Mouse (Mus musculus) Patski (cell line): Measurements from ENCODE around the gene Frat1. TPM values are rescaled to one million over a fixed set of nuclear protein-coding genes. Genes with fewer than 3 reads are reported as not detected.
"Not testable (repeated sequence)": the region's sequence is repeated elsewhere in the genome, so short reads cannot be mapped to it uniquely, and the experiment has no call there.

Experiments
- ATAC-seq: fragments of 100-300 bp; one replicate; pipeline ENCODE4 v1.8.0; 2021
- CTCF ChIA-PET: fragments of 350-600 bp; sonication (Branson Sonifier 250); formaldehyde crosslinking; loops from one replicate; lab custom pipeline; 2022; ENCODE audit warnings: inconsistent platforms; lab: Charles Lee
- POLR2A ChIA-PET: fragments of 350-600 bp; sonication (Branson Sonifier 250); formaldehyde crosslinking; loops from one replicate; lab custom pipeline; 2022; ENCODE audit warnings: antibody characterized with exemption, inconsistent platforms; lab: Charles Lee
- DNase-seq: peaks from one replicate; pipeline ENCODE4 v3.0.0-alpha.2; 2011; ENCODE audit warnings: low read depth, low spot score
- H3K27me3 ChIP-seq: fragments of 371-371 bp; one replicate; pipeline ENCODE4 v1.5.1; 2021
- CTCF ChIP-seq: fragments of 100-300 bp; IDR thresholded peaks from one replicate; pipeline ENCODE4 v1.5.1; 2021
- in situ Hi-C: fragments of 300-500 bp; cut with MboI; formaldehyde crosslinking; loops from 3 replicates; pipeline ENCODE4 v1.11.1; 2018; ENCODE audit warnings: low pct_unique_long_range_greater_than_20kb, mixed read lengths
- polyA plus RNA-seq: library from polyadenylated mRNA; unstranded; gene quantifications from one replicate; pipeline ENCODE4 v1.2.3, GENCODE M21; 2021

Gene Frat1
- polyA plus RNA-seq, 1 experiment from 2014 or later, result 3.9 TPM

- POLR2A ChIA-PET, result no interaction called here
- TF ChIP-seq CTCF, result no peak
- ATAC-seq, result no peak
These were observed 11.5 kb downstream of the Frat1 start for GRCm38 (mm10) chr19:41841105-41841750.

GRCm38 (mm10) chr19:41842196-41842595 lies 12.4 kb downstream of the Frat1 start:
- POLR2A ChIA-PET, result no interaction called here
- in situ Hi-C loops, result no loop called here
- ATAC-seq (no peak), DNase-seq (no peak)
- H3K27me3 ChIP-seq, result peaks cover 3% of the 10 kb centered on the region
- CTCF ChIA-PET, result no interaction called here
- no peak for TF ChIP-seq CTCF

More at GRCm38 (mm10) chr19:41841105-41841750, 11.5 kb downstream of the Frat1 start:
- in situ Hi-C loops, result no loop called here
- peaks cover 3% of the 10 kb centered on the region for H3K27me3 ChIP-seq
- DNase-seq, result no peak
- CTCF ChIA-PET, result interaction anchor here (1.0 kb wide), 1 partner anchor 34 kb away, joined by 3 read pairs; no protein-coding TSS in a partner anchor

GRCm38 (mm10) chr19:41842706-41843105 lies 12.9 kb downstream of the Frat1 start:
- H3K27me3 ChIP-seq, result peaks cover 3% of the 10 kb centered on the region
- in situ Hi-C loops, result no loop called here
- CTCF ChIA-PET, result no interaction called here
- POLR2A ChIA-PET, result no interaction called here
- ATAC-seq (no peak), DNase-seq (no peak)
- TF ChIP-seq CTCF, result no peak

- ChIA-PET CTCF (no interaction called here), POLR2A (interaction anchor here (0.7 kb wide), 1 partner anchor 362 kb away, joined by 4 read pairs; no protein-coding TSS in a partner anchor)
- ATAC-seq, result no peak
- no peak for TF ChIP-seq CTCF
- in situ Hi-C loops, result no loop called here
- no peaks in the 10 kb centered on the region for H3K27me3 ChIP-seq
- DNase-seq, result no peak
These were observed 14.6 kb downstream of the Frat1 start for GRCm38 (mm10) chr19:41844345-41844744.

GRCm38 (mm10) chr19:41846366-41847090 lies 16.8 kb downstream of the Frat1 start:
- TF ChIP-seq CTCF, result no peak
- CTCF ChIA-PET, result interaction anchor here (1.0 to 1.8 kb wide), 2 partner anchors 16 to 180 kb away, joined by 3 to 5 read pairs; no protein-coding TSS in a partner anchor
- no peak for ATAC-seq
- POLR2A ChIA-PET, result interaction anchor here (0.6 to 2.4 kb wide), 2 partner anchors 16 to 83 kb away, joined by 6 to 9 read pairs; no protein-coding TSS in a partner anchor
- no peaks in the 10 kb centered on the region for H3K27me3 ChIP-seq
- no peak for DNase-seq
- in situ Hi-C loops, result no loop called here

GRCm38 (mm10) chr19:41847091-41847581 lies 17.4 kb downstream of the Frat1 start:
- TF ChIP-seq CTCF, result no peak
- ATAC-seq (peak; percentile 20), DNase-seq (no peak)
- ChIA-PET CTCF (interaction anchor here (1.0 kb wide), 1 partner anchor 179 kb away, joined by 3 read pairs; no protein-coding TSS in a partner anchor), POLR2A (interaction anchor here (2.4 kb wide), 1 partner anchor 17 kb away, joined by 9 read pairs; no protein-coding TSS in a partner anchor)
- in situ Hi-C loops, result no loop called here
- H3K27me3 ChIP-seq, result no peaks in the 10 kb centered on the region

- peak; percentile 2 for ATAC-seq
- DNase-seq, H3K27me3 ChIP-seq, in situ Hi-C loops: not testable (repeated sequence)
- ChIA-PET POLR2A (interaction anchor here (2.4 kb wide), 1 partner anchor 17 kb away, joined by 9 read pairs; no protein-coding TSS in a partner anchor), CTCF (interaction anchor here (1.0 kb wide), 1 partner anchor 179 kb away, joined by 3 read pairs; no protein-coding TSS in a partner anchor)
These were observed 17.8 kb downstream of the Frat1 start for GRCm38 (mm10) chr19:41847614-41847991.

GRCm38 (mm10) chr19:41847992-41848851 lies 18.5 kb downstream of the Frat1 start, which contains the start of gene Frat2:
TSS of gene Frat2 (minus strand) at chr19:41848132.
- no peak for TF ChIP-seq CTCF
- ChIA-PET POLR2A (interaction anchor here (2.4 kb wide), 1 partner anchor 18 kb away, joined by 9 read pairs; no protein-coding TSS in a partner anchor), CTCF (interaction anchor here (1.0 kb wide), 1 partner anchor 55 kb away, joined by 3 read pairs; no protein-coding TSS in a partner anchor)
- peak; percentile 64 for DNase-seq
- in situ Hi-C loops, result no loop called here
- H3K27me3 ChIP-seq, result no peaks in the 10 kb centered on the region
- ATAC-seq, result peak; percentile 71

- no peak for TF ChIP-seq CTCF
- CTCF ChIA-PET, result no interaction called here
- H3K27me3 ChIP-seq, result no peaks in the 10 kb centered on the region
- in situ Hi-C loops, result no loop called here
- ATAC-seq, result no peak
- DNase-seq, result no peak
- POLR2A ChIA-PET, result interaction anchor here (0.7 to 0.8 kb wide), 3 partner anchors 23 to 70 kb away, joined by 3 to 4 read pairs (median 3); no protein-coding TSS in a partner anchor
These were observed 20.4 kb downstream of the Frat1 start for GRCm38 (mm10) chr19:41850021-41850718.
